Mouse (Mus musculus): ENCODE measurements at regions not wholly inside any gene's neighbourhood (a gene's known extent, or its start where the extent isn't known, plus 50 kb on each side); places are given as distances from the start of the nearest gene placed in this dataset.

- no peak for DNase-seq (ENCODE audit: low read depth, low spot score)
Measured at GRCm38 (mm10) chr10:51287852-51288251, 192.6 kb upstream of the Gm49339 start.

- DNase-seq (ENCODE audit: low read depth, low spot score): no peak
Measured at GRCm38 (mm10) chr10:51291412-51292207, 188.8 kb upstream of the Gm49339 start.

- no peak for DNase-seq (ENCODE audit: low read depth, low spot score)
Measured at GRCm38 (mm10) chr10:51312814-51313213, 167.6 kb upstream of the Gm49339 start.

- DNase-seq (ENCODE audit: low read depth, low spot score): no peak
Measured at GRCm38 (mm10) chr10:51320207-51320606, 160.2 kb upstream of the Gm49339 start.

GRCm38 (mm10) chr10:51328772-51329171, 151.6 kb upstream of the Gm49339 start:
- DNase-seq (ENCODE audit: low read depth, low spot score): no peak

GRCm38 (mm10) chr10:51329386-51329785, 151.0 kb upstream of the Gm49339 start:
- no peak for DNase-seq (ENCODE audit: low read depth, low spot score)

Measured in WW6 (cell line).